9 mouse cellular contexts compared by ENCODE assay signal in genomic region chr6:72096669-72097068, GRCm38 (mm10). TPM values are rescaled to one million over a fixed set of nuclear protein-coding genes. Genes with fewer than 3 reads are reported as not detected.
A peak's percentile ranks its signal among the peaks of the same experiment; 100 is the strongest.
DNase-seq lines count a peak whose midpoint lies in the region; ATAC-seq and TF ChIP-seq lines count a peak whose summit lies in the region.
"Had no signal": no experiment of that assay in that cellular context is flagged by ENCODE, and none has a peak within 500 bp of the region (broad histone marks: within the 10 kb centered on the region; RNA-seq: fewer than 3 reads in every experiment).

No protein-coding gene starts in this region.

- TF ChIP-seq CTCF in liver, postnatal 0 days (IDR thresholded peaks at IDR 0.05; ENCODE audit: low read depth) = no peak

- peak overlapping the region; percentile 98 for H3K4me2 ChIP-seq in heart, embryonic 14.5 days (ENCODE audit: low read length)
- H3K4me2 ChIP-seq in forebrain, embryonic 16.5 days (ENCODE audit: low read length) = peak overlapping the region; percentile 86
- peak overlapping the region; percentile 83 for H3K4me2 ChIP-seq in liver, postnatal 0 days (ENCODE audit: low read depth, low read length)

- no peaks in the 10 kb centered on the region for H3K36me3 ChIP-seq in heart, embryonic 14.5 days (ENCODE audit: control insufficient read depth, insufficient read depth, low read length)
- H3K36me3 ChIP-seq in ES-E14 (ENCODE audit: control insufficient read depth, insufficient read depth, low read length, poor library complexity, severe bottlenecking) = no peaks in the 10 kb centered on the region
- H3K36me3 ChIP-seq in forebrain, embryonic 16.5 days (ENCODE audit: control insufficient read depth, insufficient read depth) = no peaks in the 10 kb centered on the region
- 0 out of 2 replicates have a peak, but pooled peaks cover 8% of the 10 kb centered on the region for H3K36me3 ChIP-seq in liver, postnatal 0 days (replicated peaks; ENCODE audit: insufficient read depth, low read length)

- intact Hi-C loops in heart, postnatal 10 days (cut with DNase I) = loop anchor here (2.0 to 5.0 kb wide), 2 partner anchors 116 to 164 kb away; no protein-coding TSS in a partner anchor

- peak overlapping the region; percentile 68 to 77 for H3K27ac ChIP-seq in heart, embryonic 14.5 days (replicated peaks in 1 of 2; ENCODE audit: control insufficient read depth in 1 of 2, insufficient read depth in 1 of 2, low read depth in 2 of 2, low read length in 2 of 2)
- no peak overlapping the region for H3K27ac ChIP-seq in ES-E14 (ENCODE audit: insufficient read depth, low read depth, low read length, poor library complexity, severe bottlenecking)
- no peak overlapping the region for H3K27ac ChIP-seq in forebrain, embryonic 16.5 days (ENCODE audit: low read length)
- peak overlapping the region; percentile 96 for H3K27ac ChIP-seq in liver, postnatal 0 days (ENCODE audit: low read depth)

- ATAC-seq in heart, embryonic 14.5 days (ENCODE audit: insufficient number of reproducible peaks, insufficient read depth, low FRiP score, low read depth) = no peak
- ATAC-seq in forebrain, embryonic 16.5 days = no peak
- no peak for ATAC-seq in liver, postnatal 0 days
- ATAC-seq in erythroid progenitor cell, adult 5-6 weeks (replicated peaks; ENCODE audit: low FRiP score, poor library complexity, severe bottlenecking) = no peak

- no peak for TF ChIP-seq EP300 in liver, postnatal 0 days (IDR thresholded peaks at IDR 0.05; ENCODE audit: low read depth)

- H3K9me3 ChIP-seq in heart, embryonic 14.5 days (ENCODE audit: control insufficient read depth, low read length) = no peaks in the 10 kb centered on the region
- no peaks in the 10 kb centered on the region for H3K9me3 ChIP-seq in ES-E14 (ENCODE audit: control insufficient read depth, insufficient read depth, low read depth, low read length)
- H3K9me3 ChIP-seq in forebrain, embryonic 16.5 days (ENCODE audit: control insufficient read depth, low read length) = no peaks in the 10 kb centered on the region
- no peaks in the 10 kb centered on the region for H3K9me3 ChIP-seq in liver, postnatal 0 days (ENCODE audit: low read length)

- DNase-seq in heart, postnatal 10 days = no peak
- DNase-seq in ES-E14 (ENCODE audit: low read depth, low spot score) = no peak
- DNase-seq in liver, postnatal 0 days = no peak
- DNase-seq in right cerebral cortex, adult 18-20 months = no peak
- no peak for DNase-seq in right cerebral cortex, postnatal 14 days

- H3K27me3 ChIP-seq in heart, embryonic 14.5 days (ENCODE audit: control insufficient read depth, insufficient read depth, low read length) = no peaks in the 10 kb centered on the region
- no peaks in the 10 kb centered on the region for H3K27me3 ChIP-seq in forebrain, embryonic 16.5 days (replicated peaks; ENCODE audit: control insufficient read depth, insufficient read depth, low read length)
- H3K27me3 ChIP-seq in liver, postnatal 0 days (ENCODE audit: insufficient read depth, low read length) = no peaks in the 10 kb centered on the region
- H3K27me3 ChIP-seq: Patski had no signal

- H3K4me3 ChIP-seq in heart, embryonic 14.5 days (ENCODE audit: control insufficient read depth in 1 of 2, insufficient read depth in 1 of 2, low read depth in 1 of 2, low read length in 2 of 2) = peak overlapping the region in 1 of 2 experiments; percentile 86; a peak in 3 of 4 replicates
- peak overlapping the region; percentile 87 to 89; a peak in 3 of 4 replicates for H3K4me3 ChIP-seq in ES-E14 (ENCODE audit: insufficient read depth in 1 of 2, low read depth in 1 of 2, low read length in 2 of 2, poor library complexity in 1 of 2, severe bottlenecking in 1 of 2)
- H3K4me3 ChIP-seq in forebrain, embryonic 16.5 days (replicated peaks; ENCODE audit: low read length) = peak overlapping the region; percentile 92
- H3K4me3 ChIP-seq in liver, postnatal 0 days (ENCODE audit: low read depth, low read length) = peak overlapping the region; percentile 75

- 52% methylated on average over 8 of the region's 8 CpGs for WGBS in heart, embryonic 14.5 days
- WGBS in forebrain, embryonic 16.5 days = 49% methylated on average over 8 of the region's 8 CpGs
- 36% methylated on average over 8 of the region's 8 CpGs for whole genome bisulfite sequencing in liver, postnatal 0 days (ENCODE audit: insufficient replicate concordance)

- in situ Hi-C loops in ES-E14 (cut with MboI; ENCODE audit: low sequenced_read_pairs in 2 of 2, unreplicated experiment in 2 of 2) = no loop called here

- peak overlapping the region; percentile 91 for H3K9ac ChIP-seq in heart, embryonic 14.5 days (ENCODE audit: low read length)
- H3K9ac ChIP-seq in ES-E14 (ENCODE audit: insufficient read depth, low read depth, low read length, poor library complexity, severe bottlenecking) = no peak overlapping the region; the same call in 1 of the 2 replicates
- no peak overlapping the region; the same call in 1 of the 2 replicates for H3K9ac ChIP-seq in forebrain, embryonic 16.5 days (replicated peaks; ENCODE audit: low read depth, low read length)
- H3K9ac ChIP-seq in liver, postnatal 0 days (replicated peaks) = peak overlapping the region; percentile 98

- peaks cover 20 to 43% of the 10 kb centered on the region in 2 experiments for H3K4me1 ChIP-seq in heart, embryonic 14.5 days (ENCODE audit: control insufficient read depth in 2 of 2, insufficient read depth in 2 of 2, low read length in 2 of 2)
- no peaks in the 10 kb centered on the region for H3K4me1 ChIP-seq in ES-E14 (ENCODE audit: control insufficient read depth in 2 of 2, insufficient read depth in 2 of 2, low read length in 2 of 2, poor library complexity in 1 of 2)
- peaks cover 17% of the 10 kb centered on the region for H3K4me1 ChIP-seq in forebrain, embryonic 16.5 days (replicated peaks; ENCODE audit: control insufficient read depth, insufficient read depth, low read length)
- H3K4me1 ChIP-seq in liver, postnatal 0 days (ENCODE audit: insufficient read depth) = peaks cover 49% of the 10 kb centered on the region

TF ChIP-seq in ES-E14, 5 proteins besides CTCF, POLR2A, EP300 and RAD21:
- no peak for TF ChIP-seq ZNF384 (IDR thresholded peaks at IDR 0.05; ENCODE audit: low read depth, low read length)
- TF ChIP-seq MAFK (IDR thresholded peaks at IDR 0.05; ENCODE audit: insufficient read depth, low read depth, low read length) = no peak
- no peak for TF ChIP-seq CHD2 (IDR thresholded peaks at IDR 0.05; ENCODE audit: low read depth, low read length)
- TF ChIP-seq ZC3H11A (IDR thresholded peaks at IDR 0.05; ENCODE audit: borderline replicate concordance, low read depth, low read length) = no peak
- TF ChIP-seq HCFC1 (IDR thresholded peaks at IDR 0.05; ENCODE audit: borderline replicate concordance, insufficient read depth, low read length) = no peak

RNA-seq across cellular contexts. Expression of gene St3gal5, which starts 0.7 kb away (rescaled TPM):
- 44.4 and 48.2 TPM in 2 replicates for polyA plus RNA-seq in heart, embryonic 14.5 days (2014; fragmentation: Nextera tagmentation; extraction: Ambion mirVana)
- 10 to 100 TPM; 22.4 to 36.0 TPM for total RNA-seq in heart, postnatal 10 days (2021)
- 9.4 and 13.3 TPM in 2 replicates for total RNA-seq in ES-E14 (2012; rRNA removed)
- polyA plus RNA-seq in forebrain, embryonic 16.5 days (2015; fragmentation: Nextera tagmentation; extraction: Ambion mirVana) = 46.8 and 52.9 TPM in 2 replicates
- polyA plus RNA-seq in liver, postnatal 0 days (2015; fragmentation: Nextera tagmentation; extraction: Ambion mirVana) = 175 and 212 TPM in 2 replicates
- total RNA-seq in erythroid progenitor cell, adult 5-6 weeks (2015; ENCODE audit: low replicate concordance) = 226 and 229 TPM in 2 replicates
- 231 and 263 TPM in 2 replicates for total RNA-seq in erythroid progenitor cell, adult 5-6 weeks (2017; ENCODE audit: low replicate concordance)

Comparison
In these comparisons a context has a peak if more than half of its experiments do, and no peak if none do; other contexts are left out.
1. H3K27ac ChIP-seq: peak in heart, embryonic 14.5 days (2 of 2) and liver, postnatal 0 days (single experiment); none in ES-E14 (single experiment) and forebrain, embryonic 16.5 days (single experiment).
2. H3K9ac ChIP-seq: peak in heart, embryonic 14.5 days (single experiment) and liver, postnatal 0 days (single experiment); none in ES-E14 (single experiment) and forebrain, embryonic 16.5 days (single experiment).
3. RNA of gene St3gal5, which starts 0.7 kb away (total RNA-seq): 226 to 263 TPM in erythroid progenitor cell, adult 5-6 weeks; 22.4 to 36.0 TPM in heart, postnatal 10 days and 9.4 to 13.3 TPM in ES-E14; every median in the first group is over 4 times any median in the second.
4. Peak in every context shown above with its lines, with median percentiles within 50 percentile points of each other: H3K4me2 ChIP-seq.